Mouse (Mus musculus): Measurements from ENCODE around the gene Pigg. TPM values are rescaled to one million over a fixed set of nuclear protein-coding genes. Genes with fewer than 3 reads are reported as not detected.

Pigg gene
- polyA plus RNA-seq, 1 experiment from 2014 or later = 3.5 TPM

GRCm38 (mm10) chr5:108359491-108359890 is 47.1 kb downstream of the Pigg start:
- Histone ChIP-seq H3K27ac (no peak overlapping the region), H3K27me3 (peaks cover 24% of the 10 kb centered on the region), H3K9me3 (replicated peaks) (no peaks in the 10 kb centered on the region), H3K4me2 (no peak overlapping the region), H3K4me1 (replicated peaks) (no peaks in the 10 kb centered on the region; the same call in 1 of the 2 replicates), H3K4me3 (replicated peaks) (no peak overlapping the region), H3K9ac (no peak overlapping the region), H3K36me3 (no peaks in the 10 kb centered on the region)
- ATAC-seq (ENCODE audit: low read depth) = no peak
- DNase-seq = no peak
- 76% methylated on average over 9 of the region's 9 CpGs for WGBS (ENCODE audit: insufficient replicate concordance)

GRCm38 (mm10) chr5:108360211-108360610 is 47.8 kb downstream of the Pigg start:
- Histone ChIP-seq H3K9ac (no peak overlapping the region), H3K4me2 (no peak overlapping the region), H3K27ac (no peak overlapping the region), H3K27me3 (peaks cover 31% of the 10 kb centered on the region), H3K9me3 (replicated peaks) (no peaks in the 10 kb centered on the region), H3K4me1 (replicated peaks) (no peaks in the 10 kb centered on the region), H3K4me3 (replicated peaks) (no peak overlapping the region), H3K36me3 (no peaks in the 10 kb centered on the region)
- no peak for ATAC-seq (ENCODE audit: low read depth)
- DNase-seq = no peak
- 69% methylated on average over 4 of the region's 4 CpGs for WGBS (ENCODE audit: insufficient replicate concordance)

DNA sequence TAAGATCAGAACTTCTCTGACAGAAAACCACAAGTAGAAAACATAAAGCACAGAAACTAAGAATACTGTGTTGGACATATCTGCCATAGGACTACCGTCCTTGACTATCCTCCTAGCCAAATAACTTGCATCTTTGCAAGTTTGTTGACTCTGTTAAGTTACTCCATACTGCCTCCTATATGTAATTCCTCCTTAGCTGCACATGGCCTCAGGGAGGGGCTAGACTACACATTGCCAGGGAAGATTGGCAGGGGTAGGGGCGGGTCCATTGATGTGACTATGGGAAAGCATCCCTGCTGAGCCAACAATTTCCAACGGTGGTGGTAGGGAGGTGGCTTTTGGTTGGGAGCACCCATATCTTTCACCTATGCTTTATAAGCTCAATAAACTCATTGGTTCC is 49.9 kb downstream of the Pigg start:
- DNase-seq = no peak
- Histone ChIP-seq H3K4me3 (replicated peaks) (no peak overlapping the region), H3K9ac (no peak overlapping the region), H3K9me3 (replicated peaks) (no peaks in the 10 kb centered on the region), H3K27me3 (peaks cover 52% of the 10 kb centered on the region), H3K4me2 (no peak overlapping the region), H3K4me1 (replicated peaks) (peaks cover 8% of the 10 kb centered on the region), H3K27ac (no peak overlapping the region), H3K36me3 (no peaks in the 10 kb centered on the region)
- ATAC-seq (ENCODE audit: low read depth) = no peak
- 21% methylated on average over 3 of the region's 3 CpGs for WGBS (ENCODE audit: insufficient replicate concordance)

DNA sequence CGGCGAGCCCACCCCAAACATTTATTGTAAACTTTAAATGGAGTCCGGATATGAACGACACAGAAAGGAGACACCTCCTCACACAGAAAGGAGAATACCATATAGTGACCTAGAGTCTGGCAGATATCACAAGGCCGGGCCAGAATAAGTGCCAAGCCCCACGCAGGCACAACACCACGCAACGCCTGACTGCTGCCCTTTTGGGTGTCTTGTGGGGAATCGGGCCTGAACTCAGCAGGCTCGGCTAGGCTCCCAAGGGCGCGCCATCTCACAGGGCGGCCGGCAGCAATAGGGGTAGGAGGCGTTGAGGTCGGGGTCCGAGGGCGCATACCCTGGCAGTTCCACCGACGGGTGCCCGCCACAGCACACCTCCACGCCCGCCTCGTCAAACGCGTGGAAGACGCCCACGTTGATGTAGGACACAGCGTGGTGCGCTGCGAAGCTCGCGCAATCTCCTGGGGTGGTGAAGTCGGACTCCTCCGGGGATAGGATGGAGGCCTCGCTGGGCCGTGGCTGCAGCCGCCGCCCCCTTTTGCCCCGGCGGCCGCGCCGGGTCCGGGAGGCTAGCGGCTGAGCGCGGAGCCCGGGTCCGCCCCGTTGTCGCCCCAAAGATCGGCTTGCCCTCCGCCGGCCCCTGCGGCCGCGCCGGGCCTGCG is 54.0 kb downstream of the Pigg start:
- Histone ChIP-seq H3K4me1 (replicated peaks) (peaks cover 25% of the 10 kb centered on the region), H3K9ac (no peak overlapping the region), H3K4me2 (peak overlapping the region; percentile 71), H3K36me3 (no peaks in the 10 kb centered on the region), H3K27me3 (peaks cover 92% of the 10 kb centered on the region), H3K27ac (no peak overlapping the region), H3K4me3 (replicated peaks) (peak overlapping the region; percentile 56), H3K9me3 (replicated peaks) (no peaks in the 10 kb centered on the region)
- WGBS (ENCODE audit: insufficient replicate concordance) = 5% methylated on average over 60 of the region's 60 CpGs
- ATAC-seq (ENCODE audit: low read depth) = no peak
- no peak for DNase-seq

DNA sequence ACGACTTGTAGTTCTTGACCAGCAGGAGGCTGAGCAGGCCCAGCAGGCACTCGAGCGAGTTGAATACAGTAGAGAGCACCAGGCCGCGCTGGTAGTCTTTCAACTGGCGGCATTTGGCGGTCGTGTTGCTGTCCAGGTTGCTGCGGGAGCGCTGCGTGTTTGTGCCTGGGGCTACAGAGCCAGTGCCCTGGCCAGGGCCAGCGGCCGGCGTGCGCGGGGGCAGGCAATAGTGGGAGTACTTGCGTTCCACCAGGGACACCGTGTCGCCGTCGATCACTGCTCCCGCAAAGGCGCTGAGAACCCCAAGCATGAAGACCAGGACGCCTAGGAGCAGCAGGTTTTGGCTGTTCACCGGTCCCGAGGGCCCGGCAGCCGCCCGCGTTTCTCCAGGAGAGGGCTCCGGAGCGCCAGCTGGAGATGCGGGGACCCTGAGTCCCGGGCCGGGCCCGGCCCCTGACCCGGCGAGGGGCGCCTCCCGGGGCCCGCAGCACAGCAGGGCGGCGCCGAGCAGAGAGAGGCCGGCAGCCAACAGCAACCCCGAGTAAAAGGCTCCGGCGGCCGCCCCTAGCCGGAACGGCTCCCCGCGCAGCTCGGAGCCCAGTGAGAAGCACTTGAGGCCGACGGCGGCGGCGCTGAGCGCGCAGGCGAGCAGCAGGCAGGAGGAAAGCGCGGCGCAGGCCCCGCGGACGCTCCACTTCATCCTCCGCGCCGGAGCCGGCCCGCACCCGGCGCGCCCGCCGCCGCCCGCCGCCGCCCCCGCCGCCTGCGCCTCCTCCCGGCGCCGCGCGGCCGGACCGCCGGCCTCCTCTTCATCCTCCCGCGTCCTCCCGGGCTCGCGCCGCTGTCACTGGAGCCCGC is 54.8 kb downstream of the Pigg start:
- Histone ChIP-seq H3K9me3 (replicated peaks) (no peaks in the 10 kb centered on the region), H3K27me3 (peaks cover 97% of the 10 kb centered on the region), H3K9ac (no peak overlapping the region), H3K4me1 (replicated peaks) (peaks cover 25% of the 10 kb centered on the region), H3K27ac (no peak overlapping the region), H3K4me2 (peak overlapping the region; percentile 71), H3K4me3 (replicated peaks) (peak overlapping the region; percentile 56), H3K36me3 (no peaks in the 10 kb centered on the region)
- DNase-seq = no peak
- ATAC-seq (ENCODE audit: low read depth) = no peak
- WGBS (ENCODE audit: insufficient replicate concordance) = under 1% methylated on average over 67 of the region's 100 CpGs

- H3K9ac ChIP-seq = no peak within 1 kb of the TSS
- ATAC-seq (ENCODE audit: low read depth) (0 out of 2 replicates have a peak, but pooled peaks have one; percentile 18), DNase-seq (no peak)
- H3K4me2 ChIP-seq = peak within 1 kb of the TSS; percentile 71
- H3K27me3 ChIP-seq = peaks cover 98% of the 10 kb centered on the region
- H3K9me3 ChIP-seq (replicated peaks) = no peaks in the 10 kb centered on the region
- no peaks in the 10 kb centered on the region for H3K36me3 ChIP-seq
- peaks cover 25% of the 10 kb centered on the region for H3K4me1 ChIP-seq (replicated peaks)
- no peak within 1 kb of the TSS for H3K27ac ChIP-seq
- peak within 1 kb of the TSS; percentile 56 for H3K4me3 ChIP-seq (replicated peaks)
- WGBS (ENCODE audit: insufficient replicate concordance) = 3% methylated on average over 32 of the region's 36 CpGs
Measured at GRCm38 (mm10) chr5:108367871-108368332, 55.5 kb downstream of the Pigg start, which contains the start of gene Gm42517. Gm42517 (minus strand) TSS chr5:108367922.

DNA sequence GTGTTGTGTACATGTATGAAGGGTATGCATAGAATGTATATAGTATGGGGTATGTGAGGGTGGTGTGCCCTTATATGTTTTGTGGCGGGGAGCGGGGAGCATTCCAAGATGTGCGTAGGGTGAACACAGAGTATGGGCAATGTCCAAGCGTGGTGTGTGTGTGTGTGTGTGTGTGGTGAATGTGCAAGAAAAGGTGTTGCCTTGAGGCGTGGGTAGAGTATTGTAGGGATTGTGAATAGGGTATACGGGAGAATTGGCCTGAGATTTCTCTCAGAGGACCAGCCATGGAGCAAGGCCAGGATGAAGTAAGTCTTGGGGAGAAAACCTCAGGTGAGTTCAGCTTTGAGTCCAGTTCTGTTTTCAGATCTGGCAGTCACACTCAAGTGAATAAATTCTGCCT is 56.0 kb downstream of the Pigg start:
- Histone ChIP-seq H3K27me3 (peaks cover 98% of the 10 kb centered on the region), H3K36me3 (no peaks in the 10 kb centered on the region), H3K4me3 (replicated peaks) (peak overlapping the region; percentile 56), H3K27ac (no peak overlapping the region), H3K4me1 (replicated peaks) (peaks cover 25% of the 10 kb centered on the region), H3K9me3 (replicated peaks) (no peaks in the 10 kb centered on the region), H3K4me2 (peak overlapping the region; percentile 71), H3K9ac (no peak overlapping the region)
- DNase-seq (no peak), ATAC-seq (ENCODE audit: low read depth) (no peak)
- WGBS (ENCODE audit: insufficient replicate concordance) = 7% methylated on average over 6 of the region's 6 CpGs

- WGBS (ENCODE audit: insufficient replicate concordance) = under 1% methylated on average over 49 of the region's 49 CpGs
- peak overlapping the region; percentile 47 for H3K4me3 ChIP-seq (replicated peaks)
- H3K4me1 ChIP-seq (replicated peaks) = peaks cover 25% of the 10 kb centered on the region
- H3K4me2 ChIP-seq = peak overlapping the region; percentile 71
- DNase-seq (no peak), ATAC-seq (ENCODE audit: low read depth) (no peak)
- no peak overlapping the region for H3K9ac ChIP-seq
- H3K36me3 ChIP-seq = no peaks in the 10 kb centered on the region
- peaks cover 96% of the 10 kb centered on the region for H3K27me3 ChIP-seq
- no peak overlapping the region for H3K27ac ChIP-seq
- H3K9me3 ChIP-seq (replicated peaks) = no peaks in the 10 kb centered on the region
Measured at GRCm38 (mm10) chr5:108368851-108369621, 56.6 kb downstream of the Pigg start.

GRCm38 (mm10) chr5:108369964-108370363 is 57.6 kb downstream of the Pigg start:
- Histone ChIP-seq H3K36me3 (no peaks in the 10 kb centered on the region), H3K4me3 (replicated peaks) (no peak overlapping the region), H3K27ac (no peak overlapping the region), H3K9ac (no peak overlapping the region), H3K9me3 (replicated peaks) (no peaks in the 10 kb centered on the region), H3K4me2 (no peak overlapping the region), H3K4me1 (replicated peaks) (peaks cover 25% of the 10 kb centered on the region), H3K27me3 (peaks cover 92% of the 10 kb centered on the region)
- ATAC-seq (ENCODE audit: low read depth) (no peak), DNase-seq (no peak)
- 4% methylated on average over 6 of the region's 6 CpGs for WGBS (ENCODE audit: insufficient replicate concordance)

GRCm38 (mm10) chr5:108374079-108374478 is 61.7 kb downstream of the Pigg start:
- WGBS (ENCODE audit: insufficient replicate concordance) = 60% methylated on average over 5 of the region's 5 CpGs

DNA sequence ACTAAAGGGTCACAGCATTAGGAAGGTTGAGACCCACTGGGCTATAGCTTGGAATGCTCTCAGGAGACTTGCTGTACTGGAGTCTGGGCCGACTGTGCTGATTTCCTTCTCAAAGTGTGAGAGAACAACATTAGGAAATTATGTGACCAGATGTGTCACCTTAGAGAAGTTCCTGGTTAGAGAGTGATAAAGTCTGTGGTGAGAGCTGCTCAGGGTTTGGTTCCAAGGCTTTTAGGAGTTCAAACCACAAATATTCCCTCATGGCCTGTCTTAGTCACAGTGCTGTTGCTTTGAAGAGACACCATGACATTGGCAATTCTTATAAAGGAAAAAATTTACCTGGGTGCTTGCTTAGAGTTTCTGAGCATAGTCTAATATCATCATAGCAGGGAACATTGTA is 63.6 kb downstream of the Pigg start:
- H3K9ac ChIP-seq = no peak overlapping the region
- H3K27me3 ChIP-seq = peaks cover 37% of the 10 kb centered on the region
- ATAC-seq (ENCODE audit: low read depth) (no peak), DNase-seq (no peak)
- H3K36me3 ChIP-seq = no peaks in the 10 kb centered on the region
- H3K4me2 ChIP-seq = no peak overlapping the region
- WGBS (ENCODE audit: insufficient replicate concordance) = 17% methylated on average over 1 of the region's 1 CpGs
- no peaks in the 10 kb centered on the region for H3K4me1 ChIP-seq (replicated peaks)
- no peak overlapping the region for H3K27ac ChIP-seq
- no peak overlapping the region for H3K4me3 ChIP-seq (replicated peaks)
- no peaks in the 10 kb centered on the region for H3K9me3 ChIP-seq (replicated peaks)

More at GRCm38 (mm10) chr5:108374079-108374478, 61.7 kb downstream of the Pigg start:
- no peak for DNase-seq
- Histone ChIP-seq H3K27me3 (peaks cover 57% of the 10 kb centered on the region), H3K4me2 (no peak overlapping the region), H3K36me3 (no peaks in the 10 kb centered on the region), H3K9me3 (replicated peaks) (no peaks in the 10 kb centered on the region), H3K4me1 (replicated peaks) (peaks cover 5% of the 10 kb centered on the region), H3K4me3 (replicated peaks) (no peak overlapping the region), H3K9ac (no peak overlapping the region), H3K27ac (no peak overlapping the region)
- no peak for ATAC-seq (ENCODE audit: low read depth)
